Mouse (Mus musculus) common myeloid progenitor, adult 5-6 weeks (primary cell): ENCODE data around the gene Frrs1l. TPM values are rescaled to one million over a fixed set of nuclear protein-coding genes. Genes with fewer than 3 reads are reported as not detected.

Source experiments
- ATAC-seq: replicated peaks from 2 replicates; pipeline ENCODE4 v1.8.0; 2016; ENCODE audit warnings: low read depth, mild to moderate bottlenecking, moderate TSS enrichment, inconsistent platforms; ENCODE audit not compliant: poor library complexity, severe bottlenecking
- total RNA-seq: library from RNA; stranded (forward); fragments of 200-1000, 187-1606 nt; gene quantifications from 2 replicates; pipeline ENCODE4 v1.2.3, GENCODE M21; 2017

Frrs1l gene
- total RNA-seq: not detected in 2 replicates

- no peak for ATAC-seq
Measured at GRCm38 (mm10) chr4:56990215-56990584, at the start of gene Frrs1l. TSS of gene Frrs1l (minus strand) at chr4:56990391.

- ATAC-seq: 0 out of 2 replicates have a peak, but pooled peaks have one; percentile 16
Measured at GRCm38 (mm10) chr4:57039127-57040031, 49.2 kb upstream of the Frrs1l start.

DNA sequence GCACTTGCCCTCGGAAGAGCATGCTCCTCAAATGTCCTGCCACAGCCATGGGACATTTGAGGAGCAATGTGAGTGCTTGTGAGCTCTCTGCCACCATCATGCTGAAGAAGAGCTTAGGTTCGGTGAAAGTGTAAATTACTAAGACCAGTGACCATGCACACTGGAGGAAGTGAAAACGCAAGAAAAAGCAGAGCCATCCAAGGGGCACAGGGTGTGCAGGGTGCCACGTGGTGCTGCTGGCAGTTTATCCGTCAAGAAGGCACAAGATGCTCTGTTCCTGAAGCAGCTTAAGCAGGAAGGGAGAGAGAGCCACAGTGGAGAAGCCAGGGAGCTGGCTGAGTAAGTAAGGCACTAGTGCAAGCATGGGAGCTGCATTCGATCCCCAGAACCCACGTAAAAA is 47.4 kb upstream of the Frrs1l start:
- ATAC-seq: peak; percentile 30

GRCm38 (mm10) chr4:57034169-57034568 is 44.0 kb upstream of the Frrs1l start:
- ATAC-seq: no peak

DNA sequence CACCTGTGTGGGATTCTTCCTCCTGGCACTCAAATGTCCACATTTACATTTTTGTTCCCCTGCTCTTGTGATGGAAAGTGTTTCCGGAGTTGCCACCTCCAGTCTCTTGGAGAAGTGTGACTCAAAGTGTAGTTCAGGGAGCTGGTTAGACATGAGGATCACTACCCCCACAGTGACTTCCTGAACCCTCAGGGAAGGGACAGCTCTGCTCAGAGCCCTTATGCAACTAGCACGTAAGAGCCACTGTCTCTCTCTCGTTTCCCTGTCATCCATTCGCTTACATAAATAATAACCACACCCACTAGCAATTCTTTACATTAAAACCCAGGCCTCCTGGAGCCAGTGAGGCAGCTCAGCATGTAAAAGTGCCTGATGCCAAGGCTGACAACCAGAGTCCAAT is 41.2 kb upstream of the Frrs1l start:
- ATAC-seq: 0 out of 2 replicates have a peak, but pooled peaks have one; percentile 43

DNA sequence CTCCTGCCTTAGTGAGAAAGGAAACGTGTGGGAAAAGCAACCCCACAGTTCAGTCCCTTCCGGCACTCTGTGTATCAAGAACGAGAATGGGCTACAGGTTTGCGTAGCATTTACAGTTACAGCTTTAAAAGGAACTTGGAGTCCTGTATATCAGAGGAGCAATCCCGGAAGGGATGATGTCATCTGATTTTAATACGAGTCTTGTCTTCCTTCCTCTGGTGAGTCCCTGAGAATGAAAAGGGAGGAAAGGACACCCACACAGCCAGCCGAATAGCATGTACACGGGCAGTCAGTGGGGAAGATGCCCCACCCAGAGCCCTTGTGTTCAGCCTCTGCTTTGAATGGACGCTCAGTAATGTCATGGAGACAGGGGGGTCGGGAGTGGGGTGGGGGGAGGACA is 37.8 kb upstream of the Frrs1l start:
- peak; percentile 67 for ATAC-seq

GRCm38 (mm10) chr4:57023527-57023926 is 33.3 kb upstream of the Frrs1l start:
- no peak for ATAC-seq

DNA sequence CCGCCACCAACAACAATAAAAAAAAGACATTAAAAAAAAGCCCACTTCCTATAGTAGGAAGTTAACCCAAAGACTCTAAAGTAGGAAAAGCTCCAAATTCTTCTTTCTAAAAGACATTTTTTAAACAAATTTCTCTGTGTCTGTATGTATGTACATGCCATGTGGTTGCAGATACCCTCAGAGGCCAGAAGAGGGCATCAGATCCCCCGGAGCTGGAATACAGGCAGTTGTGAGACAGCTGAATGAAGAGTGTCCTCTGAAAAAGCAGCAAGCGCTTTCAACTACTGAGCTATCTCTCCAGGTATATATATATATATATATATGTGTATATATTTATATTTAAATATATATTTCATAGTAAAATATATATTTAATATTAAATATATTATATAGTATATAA is 31.1 kb upstream of the Frrs1l start:
- ATAC-seq: no peak

DNA sequence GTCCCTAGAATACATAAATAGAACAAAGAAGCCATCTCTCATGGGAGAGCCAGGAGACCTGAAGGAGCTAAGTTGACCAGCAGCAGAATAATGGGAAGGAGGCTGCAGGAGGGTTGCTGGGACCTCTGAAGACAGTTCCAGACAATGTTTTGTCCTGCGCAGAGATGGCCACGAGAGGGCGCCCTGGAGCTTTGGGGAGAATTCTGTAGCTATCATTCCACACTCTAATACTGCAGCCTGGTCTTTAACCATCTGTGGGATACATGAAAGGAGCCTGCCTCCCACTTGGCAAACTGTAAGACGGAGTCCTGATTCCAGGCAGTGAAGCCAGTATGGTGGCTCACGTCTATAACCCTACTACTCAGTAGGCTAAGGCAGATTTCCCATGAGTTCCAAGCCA is 27.0 kb upstream of the Frrs1l start:
- ATAC-seq: peak; percentile 81

DNA sequence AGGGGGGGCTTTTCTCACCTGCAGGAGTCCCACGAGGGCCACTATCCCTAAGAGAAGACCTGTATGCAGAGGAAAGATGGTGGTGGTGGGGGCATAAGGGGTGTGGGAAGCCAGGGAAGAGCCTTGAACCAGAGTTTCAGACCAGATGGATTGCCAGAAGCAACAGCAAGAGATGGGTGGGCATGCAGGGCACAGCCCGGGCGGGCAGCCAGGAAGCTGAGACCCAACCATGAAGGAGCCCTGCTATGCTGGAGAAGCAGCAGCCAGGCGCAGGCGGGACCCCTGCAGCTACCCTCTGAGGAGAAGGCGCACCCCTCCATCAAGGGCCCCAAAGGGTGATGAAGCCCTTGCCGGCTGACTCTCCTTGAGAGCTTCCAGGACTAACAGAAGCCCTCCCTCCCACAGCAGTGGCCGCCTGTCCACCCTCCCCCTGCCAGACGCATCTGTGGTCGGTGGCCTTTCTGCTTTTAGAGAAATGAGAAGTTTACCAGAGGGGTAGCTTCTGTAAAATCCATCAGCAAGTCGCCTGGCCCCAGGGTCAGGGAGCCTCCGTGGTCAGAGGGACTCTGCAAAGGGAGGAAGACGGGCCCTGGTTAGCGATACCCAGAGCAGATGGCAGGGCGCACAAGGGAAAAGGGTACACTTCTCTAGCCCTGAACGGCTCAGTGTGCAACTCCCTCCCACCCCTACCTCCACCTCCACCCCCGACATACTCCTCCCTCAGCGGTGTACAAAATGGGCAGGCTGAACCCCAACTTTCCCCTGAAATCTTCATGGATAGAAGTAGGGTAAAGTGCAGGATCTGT is 26.4 kb upstream of the Frrs1l start:
- ATAC-seq: peak; percentile 64

GRCm38 (mm10) chr4:57015032-57015431 is 24.8 kb upstream of the Frrs1l start:
- no peak for ATAC-seq

DNA sequence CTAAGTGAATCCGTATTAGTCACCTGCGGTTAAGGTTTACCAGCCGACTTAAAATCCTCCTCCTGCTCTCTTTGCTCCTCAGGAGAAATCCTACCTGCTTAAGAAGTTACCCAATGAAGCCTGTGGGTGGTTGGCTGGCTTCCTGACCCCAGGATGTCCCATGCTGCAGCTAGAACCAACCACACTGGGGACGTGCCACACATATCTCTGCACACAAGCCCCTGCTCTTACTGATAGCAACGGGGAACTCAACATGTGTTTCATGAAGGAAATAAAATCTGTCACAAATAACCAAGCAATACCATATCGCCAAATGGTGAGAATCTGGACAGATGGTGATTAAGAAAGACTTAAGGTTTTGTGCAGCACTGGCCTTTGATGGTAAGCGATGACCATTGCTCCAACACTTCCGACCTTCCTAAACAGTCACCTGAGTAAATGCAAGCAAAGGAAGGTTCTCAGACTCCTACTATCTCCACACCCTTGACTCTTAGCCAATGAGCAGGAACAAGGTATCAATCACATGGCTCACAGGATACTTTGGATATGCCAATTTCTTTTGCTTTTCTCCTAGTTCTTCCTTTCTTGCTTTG is 21.4 kb upstream of the Frrs1l start:
- ATAC-seq: peak; percentile 49

- no peak for ATAC-seq
Measured at GRCm38 (mm10) chr4:57010919-57011318, 20.7 kb upstream of the Frrs1l start.

DNA sequence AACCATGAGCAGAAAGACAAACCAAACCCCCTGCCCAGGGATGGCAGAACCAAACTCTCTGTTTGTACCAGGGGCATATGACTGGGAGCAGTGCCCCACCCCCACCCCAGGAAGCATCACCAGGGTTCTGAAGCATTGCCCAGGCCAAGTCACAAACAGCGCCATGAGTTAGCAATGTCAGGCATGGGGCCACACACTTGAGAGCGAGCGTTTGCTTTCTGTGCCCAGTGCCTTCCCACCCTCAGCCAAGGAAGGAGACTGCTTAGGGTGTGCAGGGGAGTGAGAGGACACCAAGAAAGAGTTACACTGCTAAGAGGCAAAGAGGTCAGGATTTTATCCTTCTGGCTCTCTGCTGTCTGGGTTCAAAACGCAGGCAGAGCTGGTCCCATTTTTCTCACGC is 20.2 kb upstream of the Frrs1l start:
- no peak for ATAC-seq

DNA sequence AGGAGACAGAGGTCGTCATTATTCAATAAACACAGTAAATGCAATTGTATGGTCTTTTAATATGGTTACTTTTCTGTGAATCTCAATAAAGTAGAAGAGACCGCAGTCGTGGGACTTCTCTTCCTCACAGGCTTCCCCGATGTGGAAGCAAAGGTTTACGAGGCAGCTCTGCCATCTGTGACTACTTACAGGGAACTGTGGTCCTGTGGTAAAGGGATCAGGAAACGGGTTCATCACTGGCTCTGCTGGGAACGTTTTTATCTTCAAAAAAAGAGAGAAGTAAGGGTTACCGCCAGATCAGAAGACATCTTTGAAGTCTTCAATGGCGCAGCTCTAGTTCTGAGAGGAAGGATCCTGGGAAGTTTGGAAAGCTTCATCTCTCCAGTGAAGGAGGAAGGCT is 17.5 kb upstream of the Frrs1l start:
- ATAC-seq: peak; percentile 76

- ATAC-seq: no peak
Measured at GRCm38 (mm10) chr4:57005011-57005410, 14.8 kb upstream of the Frrs1l start.

- ATAC-seq: no peak
Measured at GRCm38 (mm10) chr4:57003886-57004285, 13.7 kb upstream of the Frrs1l start.

DNA sequence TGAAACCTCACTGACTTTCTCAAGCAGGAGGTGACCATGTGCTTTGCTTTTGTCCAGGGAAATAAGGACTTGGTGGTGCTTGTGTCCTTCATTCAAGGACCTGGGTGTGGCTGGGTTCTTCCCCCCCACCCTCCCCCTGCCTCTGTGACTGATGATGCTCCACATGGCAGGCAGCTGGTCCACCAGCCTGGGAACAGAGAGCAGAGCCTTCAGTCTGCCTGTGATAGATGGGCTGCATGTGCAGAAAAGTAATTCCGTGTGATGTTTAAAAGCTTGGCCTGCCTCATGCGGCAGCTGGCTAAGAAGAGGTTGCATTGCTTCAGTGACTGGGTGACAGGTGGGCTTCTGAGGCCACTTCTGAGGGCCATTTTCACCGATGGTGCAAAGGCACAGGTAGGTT is 12.6 kb upstream of the Frrs1l start:
- no peak for ATAC-seq

DNA sequence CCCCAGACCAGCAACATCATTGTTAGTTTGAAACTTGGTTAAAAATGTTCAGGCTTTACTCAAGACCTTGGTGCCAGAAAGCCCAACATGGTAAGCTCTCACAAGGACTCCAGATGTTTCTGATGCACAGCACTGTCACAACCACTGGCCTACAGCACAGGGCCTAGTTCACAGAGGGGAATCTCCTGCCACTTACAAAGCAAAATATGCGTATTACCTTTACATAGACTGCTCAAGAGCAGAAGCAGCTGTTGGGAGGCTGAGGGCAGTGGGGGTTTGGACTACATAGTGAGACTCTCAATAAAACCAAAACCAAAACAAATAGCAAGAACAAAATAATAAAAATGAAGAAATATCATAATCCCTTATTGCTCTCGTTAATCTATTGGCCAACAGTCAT is 11.2 kb upstream of the Frrs1l start:
- no peak for ATAC-seq

GRCm38 (mm10) chr4:56993331-56993730 is 3.1 kb upstream of the Frrs1l start:
- ATAC-seq: peak; percentile 98

- ATAC-seq: no peak
Measured at GRCm38 (mm10) chr4:56991951-56992350, 1.8 kb upstream of the Frrs1l start.
